Mouse (Mus musculus) kidney, postnatal 10 days (tissue): ENCODE measurements around the gene Prpf18.

Experiments used
- DNase-seq: peaks from one replicate; pipeline ENCODE4 v3.0.0; 2021; ENCODE audit warnings: mixed read lengths

Gene Prpf18

GRCm38 (mm10) chr2:4614276-4614929 is 37.5 kb downstream of the Prpf18 start:
- DNase-seq, result peak; percentile 34

DNA sequence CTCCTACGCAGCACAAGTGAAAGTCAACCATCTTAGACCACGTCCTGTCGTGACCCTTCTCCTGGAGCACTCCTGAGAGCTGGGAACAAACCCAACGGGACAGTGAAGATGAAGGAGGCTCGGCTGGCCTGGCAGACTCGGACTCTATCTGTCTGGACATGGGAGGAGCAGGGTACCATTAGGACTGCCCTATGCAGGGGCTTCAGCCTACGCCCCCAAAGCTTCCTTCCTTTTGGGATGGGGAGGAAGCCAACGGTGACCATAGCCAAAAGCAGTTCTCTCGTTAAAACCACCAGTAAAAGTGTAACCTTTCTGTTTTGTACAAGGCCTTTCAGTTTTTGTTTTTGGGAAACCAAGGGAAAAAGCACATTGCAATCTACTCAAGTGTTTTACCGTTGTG is 40.2 kb downstream of the Prpf18 start:
- DNase-seq, result no peak

- no peak for DNase-seq
These were observed 40.6 kb downstream of the Prpf18 start for GRCm38 (mm10) chr2:4611295-4611694.

DNA sequence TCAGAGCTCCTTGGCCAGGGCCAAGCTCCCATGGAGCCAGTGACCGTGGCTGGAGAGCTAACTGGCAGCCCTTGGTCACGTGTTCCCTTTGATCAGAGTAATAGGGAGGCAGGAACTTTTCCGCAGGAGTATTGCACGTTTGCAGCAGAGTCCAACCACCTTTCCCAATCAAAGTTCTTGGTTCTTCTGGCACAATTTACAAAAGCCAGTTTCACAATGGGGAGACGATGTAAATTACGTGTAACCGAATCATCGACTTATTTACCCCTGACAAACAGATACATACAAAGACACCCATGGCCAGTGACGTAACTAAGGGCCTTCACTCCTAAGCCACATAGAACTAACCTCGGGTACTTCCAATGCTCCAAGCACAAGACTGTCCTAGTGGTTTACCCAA is 42.5 kb downstream of the Prpf18 start:
- no peak for DNase-seq

- DNase-seq, result no peak
These were observed 43.7 kb downstream of the Prpf18 start for GRCm38 (mm10) chr2:4608253-4608652.

DNA sequence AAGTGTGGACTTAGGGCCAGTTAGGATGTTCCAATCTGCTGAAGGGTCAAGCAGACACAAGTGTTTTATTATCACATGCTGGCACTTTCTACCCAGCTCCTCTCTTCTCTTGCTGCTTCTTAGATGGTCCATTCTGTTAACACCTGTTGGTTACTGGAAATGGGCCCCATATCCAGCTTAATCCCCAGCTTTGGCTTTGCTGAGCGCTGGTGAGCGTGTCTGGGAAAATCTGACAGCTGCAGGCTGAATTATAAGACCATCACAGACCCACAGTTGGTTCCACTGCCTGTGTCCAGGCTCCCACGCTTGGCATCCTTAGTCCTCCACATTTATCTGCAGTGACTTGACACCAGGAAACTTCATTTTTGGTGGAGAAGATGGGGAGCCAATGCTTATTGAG is 45.4 kb downstream of the Prpf18 start:
- DNase-seq, result no peak

DNA sequence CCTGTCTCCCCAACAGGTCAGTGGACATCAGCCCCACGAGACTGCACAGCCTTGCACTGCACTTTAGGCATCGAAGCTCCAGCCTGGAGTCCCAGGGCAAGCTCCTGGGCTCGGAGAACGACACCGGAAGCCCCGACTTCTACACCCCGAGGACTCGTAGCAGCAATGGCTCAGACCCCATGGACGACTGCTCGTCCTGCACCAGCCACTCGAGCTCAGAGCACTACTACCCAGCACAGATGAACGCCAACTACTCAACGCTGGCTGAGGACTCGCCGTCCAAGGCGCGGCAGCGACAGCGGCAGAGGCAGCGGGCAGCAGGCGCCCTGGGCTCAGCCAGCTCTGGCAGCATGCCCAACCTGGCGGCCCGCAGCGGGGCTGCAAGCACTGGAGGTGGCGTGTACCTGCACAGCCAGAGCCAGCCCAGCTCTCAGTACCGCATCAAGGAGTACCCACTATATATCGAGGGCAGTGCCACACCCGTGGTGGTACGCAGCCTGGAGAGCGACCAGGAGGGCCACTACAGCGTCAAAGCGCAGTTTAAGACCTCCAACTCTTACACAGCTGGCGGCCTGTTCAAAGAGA is 48.5 kb downstream of the Prpf18 start:
- DNase-seq, result peak; percentile 40

DNA sequence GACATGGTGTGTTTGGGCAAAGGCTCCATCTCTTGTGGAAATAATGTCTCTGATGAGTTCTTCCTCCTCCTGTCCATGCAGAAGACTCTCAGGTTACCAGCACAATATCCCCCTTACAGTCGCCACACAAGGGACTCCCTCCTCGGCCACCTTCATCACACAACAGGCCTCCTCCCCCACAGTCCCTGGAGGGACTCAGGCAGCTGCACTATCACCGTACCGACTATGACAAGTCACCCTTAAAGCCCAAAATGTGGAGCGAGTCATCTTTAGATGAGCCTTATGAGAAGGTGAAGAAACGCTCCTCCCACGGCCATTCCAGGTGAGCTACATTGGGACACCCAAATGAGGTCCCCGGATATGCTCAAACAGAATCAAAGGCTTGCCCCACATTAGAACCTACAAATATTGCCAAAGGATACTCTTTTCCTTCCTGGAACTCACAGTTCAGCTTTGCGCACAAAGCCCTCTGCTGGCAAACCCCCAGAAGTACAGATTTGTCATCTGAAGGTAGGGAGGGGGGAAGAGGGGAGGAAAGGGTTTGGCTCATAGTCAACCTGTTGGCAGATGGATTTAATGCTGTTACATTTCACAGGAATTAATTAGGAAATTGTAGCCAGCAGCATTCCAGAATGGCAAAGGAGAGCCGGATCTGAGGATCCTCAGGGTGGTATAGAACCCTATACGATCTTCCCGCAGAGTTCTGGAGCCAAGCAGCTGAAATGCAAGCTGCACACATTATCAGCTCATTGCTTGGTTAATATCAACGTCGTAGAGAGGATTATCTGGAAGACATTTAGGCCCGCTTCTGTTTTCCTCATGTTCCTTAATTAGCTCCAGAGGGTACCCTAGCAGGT is 50.7 kb downstream of the Prpf18 start:
- DNase-seq, result peak; percentile 84

DNA sequence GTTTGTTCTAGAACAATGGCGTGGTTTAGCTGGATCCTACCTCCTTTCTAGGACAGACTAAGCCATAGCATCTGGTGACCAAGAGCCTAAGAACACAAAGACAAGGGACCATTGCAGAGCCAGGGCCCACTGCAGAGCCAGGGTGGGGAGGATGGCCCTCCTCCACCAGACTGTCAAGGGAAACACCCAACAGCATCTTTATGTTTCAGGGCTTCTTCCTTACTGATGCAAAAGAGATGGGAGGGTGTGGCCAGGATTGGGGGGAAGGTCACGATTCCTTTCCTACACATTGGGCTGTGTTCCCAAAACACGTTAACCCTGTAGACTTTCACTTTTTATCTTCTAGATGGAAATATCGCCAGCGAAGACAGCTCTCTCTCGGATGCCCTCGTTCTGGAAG is 54.9 kb downstream of the Prpf18 start:
- DNase-seq, result no peak

DNA sequence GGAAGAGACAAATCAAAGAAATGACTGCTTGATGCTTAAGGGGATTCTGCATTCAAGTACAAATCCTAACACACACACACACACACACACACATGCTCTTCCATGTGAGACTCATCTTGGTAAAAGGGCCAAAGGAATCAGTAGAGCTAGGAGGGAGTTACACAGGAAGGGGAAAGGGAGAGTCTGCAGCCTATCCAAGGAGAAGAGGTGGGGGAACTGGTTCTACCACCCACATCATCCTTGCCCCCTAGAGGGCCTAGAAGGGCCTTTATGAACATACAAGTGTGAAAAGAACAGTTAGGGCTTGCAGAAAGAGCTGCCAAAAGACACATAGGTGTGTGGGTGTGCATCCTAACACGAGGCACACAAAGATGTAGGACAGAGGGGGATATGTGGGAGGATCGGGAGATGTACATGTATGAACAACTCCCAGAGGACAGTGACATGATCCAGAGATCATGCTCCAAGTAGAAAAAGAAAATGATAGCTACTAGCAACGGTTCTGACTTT is 58.0 kb downstream of the Prpf18 start:
- no peak for DNase-seq

GRCm38 (mm10) chr2:4593433-4593832 is 58.5 kb downstream of the Prpf18 start:
- DNase-seq, result peak; percentile 74

DNA sequence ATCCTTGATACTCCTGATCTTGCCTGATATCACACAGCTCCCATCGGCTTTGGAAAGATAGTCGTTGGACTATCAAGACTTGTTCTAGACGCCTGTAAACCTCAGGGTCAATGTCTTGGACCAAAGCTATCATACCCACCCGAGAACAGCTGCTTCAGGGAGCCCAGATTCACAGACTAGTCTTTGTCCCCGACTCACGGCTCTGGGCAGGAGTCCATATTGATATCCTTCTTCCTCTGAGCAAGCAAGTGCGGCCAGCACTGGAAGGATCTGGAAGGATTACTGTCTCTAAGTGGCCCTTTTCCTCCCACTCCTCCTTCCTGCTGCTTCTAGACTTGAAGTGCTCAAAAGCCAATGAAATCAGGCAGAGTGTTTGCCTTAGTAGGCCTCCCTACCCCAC is 59.2 kb downstream of the Prpf18 start:
- DNase-seq, result peak; percentile 42

- no peak for DNase-seq
These were observed 60.3 kb downstream of the Prpf18 start for GRCm38 (mm10) chr2:4591647-4592046.

DNA sequence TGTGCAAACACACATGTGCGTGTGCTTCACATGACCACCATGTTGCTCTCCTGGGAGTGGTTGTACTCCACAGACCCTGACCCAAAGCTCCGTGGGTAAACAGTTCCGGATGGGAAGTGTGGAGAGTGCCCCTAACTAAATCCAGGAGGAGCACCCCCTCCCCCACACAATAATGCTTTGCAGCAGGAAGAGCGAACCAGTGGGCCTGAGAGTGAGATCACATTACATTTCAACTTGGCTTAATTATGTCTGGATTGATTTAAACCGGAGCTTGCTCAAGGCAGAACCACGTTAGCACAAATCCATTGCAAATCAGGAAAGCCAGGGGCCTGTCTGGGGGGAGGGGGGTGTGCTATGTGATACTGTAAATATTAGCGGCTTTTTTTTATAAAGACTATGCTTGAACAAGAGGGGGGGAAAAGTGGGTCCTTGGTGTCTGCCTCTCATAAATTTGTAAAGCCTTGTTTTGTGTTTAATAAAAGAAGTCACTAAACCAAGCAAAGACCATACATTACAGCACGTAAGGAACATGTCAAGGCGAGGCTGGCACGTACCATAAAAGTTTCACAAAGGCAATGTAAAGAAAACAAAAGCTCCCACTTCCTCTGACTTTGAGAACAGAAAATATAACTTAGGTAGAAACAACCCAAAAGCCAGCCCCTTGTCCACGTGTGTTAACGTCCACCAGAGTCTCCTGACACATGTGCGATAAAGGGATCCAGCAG is 64.1 kb downstream of the Prpf18 start:
- peak; percentile 51 for DNase-seq

- peak; percentile 57 for DNase-seq
These were observed 65.7 kb downstream of the Prpf18 start for GRCm38 (mm10) chr2:4586245-4586644.

- no peak for DNase-seq
These were observed 67.7 kb downstream of the Prpf18 start for GRCm38 (mm10) chr2:4584252-4584651.

DNA sequence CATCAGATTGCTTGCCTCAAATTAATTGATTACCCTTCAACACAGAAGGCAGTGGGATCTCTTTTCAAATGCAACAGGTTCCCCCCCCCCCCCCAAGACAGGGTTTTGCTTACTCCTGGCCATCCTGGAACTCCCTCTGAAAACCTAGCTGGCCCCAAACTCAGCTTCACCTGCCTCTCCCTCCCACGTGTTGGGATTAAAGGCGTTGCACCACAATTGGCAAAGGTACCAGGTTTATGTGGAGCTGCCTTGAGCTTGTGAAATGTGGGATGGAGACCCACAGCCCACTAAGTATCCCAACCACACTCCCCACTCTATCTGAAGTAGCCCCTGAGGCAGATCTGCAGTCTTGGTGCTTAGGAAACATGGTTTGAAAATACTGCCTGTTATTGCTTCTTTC is 69.0 kb downstream of the Prpf18 start:
- DNase-seq, result no peak

GRCm38 (mm10) chr2:4580666-4581065 is 71.2 kb downstream of the Prpf18 start:
- DNase-seq, result no peak

DNA sequence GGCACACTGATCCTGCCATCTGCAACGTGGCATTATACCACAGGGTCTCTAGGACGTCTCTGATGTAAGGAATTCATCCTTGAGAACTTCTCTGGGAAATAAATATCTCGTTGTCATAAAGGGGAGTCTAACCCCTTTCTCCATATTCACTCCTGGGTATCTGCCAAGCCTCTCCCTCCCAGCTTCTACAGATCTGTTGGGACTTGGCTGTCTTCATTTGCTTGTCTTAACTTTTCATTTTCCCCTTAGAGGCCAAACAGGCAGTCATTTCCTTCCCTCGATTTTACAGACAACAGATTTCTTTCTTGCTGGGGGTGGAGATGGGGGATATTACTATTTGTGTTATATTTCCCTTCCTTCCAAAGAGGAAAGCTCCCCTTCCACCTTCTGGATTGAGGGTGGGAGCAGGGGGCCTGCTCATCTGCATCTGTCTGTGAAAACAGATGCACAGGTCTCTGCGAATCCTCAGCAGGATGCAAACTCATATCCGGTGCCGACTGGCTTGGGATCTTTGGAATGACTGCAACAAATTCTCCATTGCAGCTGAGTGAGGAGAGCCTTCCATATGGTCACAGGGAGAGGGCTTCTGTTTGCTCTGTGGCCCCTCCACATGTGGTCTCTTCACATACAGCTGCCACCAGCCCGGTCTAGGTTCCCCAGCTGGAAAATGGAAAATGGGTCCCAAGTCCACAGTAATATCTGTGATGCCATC is 72.4 kb downstream of the Prpf18 start:
- DNase-seq, result peak; percentile 52

DNA sequence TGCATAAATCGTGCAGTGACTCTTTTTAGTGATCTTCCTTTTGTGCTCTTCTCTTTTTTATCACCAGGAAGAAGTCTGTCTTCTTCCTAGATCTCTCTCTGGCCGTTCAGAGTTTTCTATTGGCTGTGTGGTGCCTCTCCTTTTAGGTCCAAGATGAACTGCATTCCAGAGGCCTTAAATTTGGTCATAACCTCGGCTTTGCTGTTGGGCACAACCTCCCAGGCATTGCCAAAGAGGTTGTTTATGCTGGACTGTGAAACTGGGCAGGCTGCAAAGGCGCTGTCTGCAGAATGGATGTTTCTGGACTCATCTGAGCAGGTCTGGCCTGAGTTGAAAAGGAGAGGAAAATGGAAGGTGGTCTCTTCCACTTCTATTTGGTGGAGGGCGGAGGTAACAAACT is 73.6 kb downstream of the Prpf18 start:
- no peak for DNase-seq

- DNase-seq, result no peak
These were observed 75.9 kb downstream of the Prpf18 start for GRCm38 (mm10) chr2:4575975-4576374.

DNA sequence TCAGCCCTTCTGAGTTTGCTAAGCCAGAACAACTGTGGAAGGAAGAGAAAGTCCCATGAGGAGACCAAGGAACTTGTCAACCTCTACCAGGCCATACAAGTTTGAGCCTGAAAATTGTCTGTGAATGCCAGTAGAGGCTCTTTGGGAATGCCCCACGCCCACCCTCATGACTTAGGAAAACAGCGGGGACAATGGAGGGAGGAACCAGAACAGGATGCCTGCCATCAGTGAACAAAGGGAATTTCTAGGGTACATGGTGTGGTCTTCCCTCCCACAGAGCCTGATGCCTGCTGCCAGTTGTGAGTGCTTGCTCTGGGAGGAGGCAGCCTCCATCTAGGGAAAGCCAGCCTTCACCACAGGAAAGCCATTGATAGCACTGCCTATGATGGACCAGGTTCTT is 76.8 kb downstream of the Prpf18 start:
- no peak for DNase-seq
